Comparison of ENCODE assay signal across 21 mouse cellular contexts in the genomic region with DNA sequence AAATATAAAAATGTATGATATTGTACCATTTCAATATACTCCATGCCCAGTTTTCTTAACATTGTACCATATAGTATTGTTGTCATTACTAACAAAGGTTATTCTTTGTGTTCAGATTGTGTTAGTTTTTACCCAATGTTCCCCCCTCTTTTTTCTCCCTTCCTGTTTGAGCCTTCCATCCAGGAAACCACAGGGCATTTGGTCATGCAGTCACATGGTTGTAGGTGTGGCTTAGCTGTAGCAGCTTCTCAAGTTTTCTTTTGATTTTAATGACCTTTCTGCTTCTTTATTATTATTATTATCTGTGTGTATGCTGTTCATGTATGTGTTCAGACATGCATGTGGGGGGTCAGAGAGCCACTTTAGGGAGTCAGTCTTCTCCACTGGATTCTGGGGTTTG. TPM values are rescaled to one million over a fixed set of nuclear protein-coding genes. Genes with fewer than 3 reads are reported as not detected.
A peak's percentile ranks its signal among the peaks of the same experiment; 100 is the strongest.
DNase-seq lines count a peak whose midpoint lies in the region; ATAC-seq and TF ChIP-seq lines count a peak whose summit lies in the region.
"Had no signal": no experiment of that assay in that cellular context is flagged by ENCODE, and none has a peak within 500 bp of the region (broad histone marks: within the 10 kb centered on the region; RNA-seq: fewer than 3 reads in every experiment).

No protein-coding gene starts in this region.

- H3ac ChIP-seq in C2C12 (ENCODE audit: control insufficient read depth, insufficient read length, low read depth) = no peak overlapping the region

- H3K27me3 ChIP-seq in C2C12 (ENCODE audit: control insufficient read depth, insufficient read depth, insufficient read length) = no peaks in the 10 kb centered on the region
- H3K27me3 ChIP-seq: embryonic facial prominence, embryonic 13.5 days; forebrain, embryonic 12.5 days; heart, embryonic 13.5 days; hindbrain, embryonic 12.5 days had no signal

- ATAC-seq in hematopoietic stem cell, adult 5-6 weeks (replicated peaks in 1 of 2; ENCODE audit: insufficient read depth in 1 of 2, low FRiP score in 2 of 2, low TSS enrichment in 1 of 2, low read depth in 1 of 2, poor library complexity in 2 of 2, severe bottlenecking in 2 of 2) = peak; percentile 29 to 56; a peak in 1 of 4 replicates
- ATAC-seq: forebrain, embryonic 16.5 days; hindbrain, embryonic 16.5 days; inflammation-experienced regulatory T-cells, adult 6 months had no signal

- H3K79me3 ChIP-seq in C2C12 (ENCODE audit: low read depth) = peaks cover 6% of the 10 kb centered on the region

- peaks cover 64% of the 10 kb centered on the region for H3K36me3 ChIP-seq in C2C12 (ENCODE audit: control insufficient read depth, insufficient read depth)

- TF ChIP-seq CTCF in C2C12 (IDR thresholded peaks at IDR 0.05; ENCODE audit: control insufficient read depth, insufficient read depth, insufficient read length) = no peak

- DNase-seq in R1 (ENCODE audit: low read depth, low spot score) = peak; percentile 6
- no peak for DNase-seq in spleen, postnatal 14 days (ENCODE audit: low spot score in 2 of 2)
- no peak for DNase-seq in right cerebral cortex, postnatal 14 days
- no peak for DNase-seq in ovary, postnatal 10 days (ENCODE audit: low spot score)
- DNase-seq: adrenal gland, adult 8-10 months; adrenal gland, postnatal 36 days; B cell, adult 2 months; cerebellum, adult 11 months; cerebellum, adult 8-10 months; cerebellum, postnatal 14 days; gastrocnemius, postnatal 10 days; heart, postnatal 36 days had no signal

- H3K79me2 ChIP-seq in C2C12 (ENCODE audit: control insufficient read depth, insufficient read depth) = peaks cover 12% of the 10 kb centered on the region

- H3K4me3 ChIP-seq in C2C12 (ENCODE audit: insufficient read depth, poor library complexity, severe bottlenecking) = no peak overlapping the region
- H3K4me3 ChIP-seq: embryonic facial prominence, embryonic 13.5 days; forebrain, embryonic 12.5 days; heart, embryonic 13.5 days; hindbrain, embryonic 12.5 days had no signal

TF ChIP-seq in C2C12, 6 proteins besides CTCF, POLR2A, EP300 and RAD21:
- TF ChIP-seq USF1 (IDR thresholded peaks at IDR 0.05; ENCODE audit: low read depth) (peak; percentile 59), FOSL1 (IDR thresholded peaks at IDR 0.05; ENCODE audit: insufficient read depth, low read length, poor library complexity, severe bottlenecking) (no peak)

RNA-seq across cellular contexts. Expression of a gene that starts 47.0 kb away (rescaled TPM):
- polyA plus RNA-seq in C2C12 (2012; fragmentation: generic; extraction: Trizol) = 11.9 TPM
- total RNA-seq in hematopoietic stem cell, adult 5-6 weeks (2017) = 67.7 and 75.9 TPM in 2 replicates
